Mouse (Mus musculus): ENCODE data around the gene Mcat.

Gene Mcat

DNA sequence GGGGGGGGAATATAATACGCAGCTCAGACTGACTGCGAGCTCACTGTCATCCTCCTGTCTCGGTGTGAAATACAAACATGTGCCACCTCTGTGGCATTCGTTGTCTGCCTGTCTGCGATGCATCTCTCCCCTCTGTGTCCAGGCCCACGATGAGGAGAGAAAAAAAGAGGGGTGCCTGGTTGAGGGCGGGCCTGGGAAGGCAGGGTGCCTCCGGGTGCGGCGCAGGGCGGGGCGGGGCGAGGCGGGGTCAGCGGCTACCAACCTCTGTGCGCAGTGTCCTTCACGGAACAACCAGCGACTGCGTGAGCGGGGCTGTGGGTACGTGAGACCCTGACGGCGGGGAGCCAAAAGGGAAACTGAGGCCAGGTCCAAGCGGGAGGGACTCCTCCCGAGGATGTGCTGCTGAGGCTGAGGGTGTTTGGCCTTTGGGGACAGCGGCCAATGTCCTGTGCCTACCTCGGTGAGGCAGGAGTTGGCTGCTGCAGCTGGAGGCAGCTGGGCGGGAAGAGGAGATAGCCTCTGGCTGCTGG, at the start of gene Mcat, which contains the start of gene Tspo:
Mcat (minus strand) TSS at position 461 of the 530 bp plus-strand sequence.
Tspo (plus strand) TSS at position 266 of the 530 bp plus-strand sequence.
- peak; percentile 45 for DNase-seq (ENCODE audit: low spot score)

DNA sequence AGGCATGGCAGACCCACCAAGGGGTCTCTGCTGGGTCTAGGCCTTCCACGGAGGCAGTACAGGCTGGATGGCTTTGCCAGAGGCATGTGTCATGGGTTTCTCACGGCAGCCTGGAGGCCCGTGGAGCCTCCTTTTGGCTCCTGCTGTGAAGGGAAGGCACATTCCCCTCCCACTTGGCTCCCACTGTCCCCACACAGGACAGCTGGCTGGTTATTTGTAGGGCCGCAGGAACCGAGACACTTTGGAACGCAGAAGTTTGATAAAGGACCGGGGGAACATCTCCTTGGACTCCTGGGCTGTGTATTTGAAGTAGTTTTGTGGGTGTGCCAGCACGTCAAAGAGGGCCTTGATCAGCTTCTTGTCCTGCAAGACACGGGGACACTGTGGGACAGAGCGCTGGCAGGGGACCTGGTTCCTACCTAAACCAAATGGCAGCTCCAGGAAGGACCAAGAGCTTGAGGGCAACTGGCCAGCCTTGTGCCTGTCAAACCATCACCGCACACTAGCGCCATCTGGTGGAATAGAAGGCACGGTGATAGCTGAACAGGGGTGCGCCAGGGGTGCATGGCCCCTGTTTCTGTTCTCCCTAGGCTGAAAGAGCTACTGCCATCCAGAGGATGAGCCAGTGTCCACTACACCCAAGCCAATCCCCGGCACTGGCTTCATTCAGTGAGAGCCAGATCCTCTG, 43.7 kb upstream of the Mcat start:
- peak; percentile 25 for DNase-seq (ENCODE audit: low spot score)

DNA sequence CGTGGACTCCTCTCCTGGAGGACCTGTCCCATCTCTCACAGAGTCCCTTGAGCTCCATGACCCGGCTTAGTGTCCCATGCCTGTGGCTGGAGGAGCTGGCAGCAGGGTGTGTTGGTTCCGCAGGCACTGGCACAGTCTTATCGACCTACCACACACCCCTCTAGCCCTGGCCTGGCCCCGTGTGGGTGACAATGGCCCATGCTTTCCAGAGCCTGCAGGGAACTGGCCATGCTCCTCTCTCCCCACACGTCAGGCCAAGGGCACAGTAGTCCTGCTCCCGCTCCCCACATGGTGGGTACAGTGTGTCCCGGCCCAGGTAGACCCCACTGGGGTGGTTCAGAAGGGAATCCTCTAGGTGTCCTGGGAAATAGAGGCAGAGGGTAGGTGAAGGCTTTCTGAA, 43.1 kb upstream of the Mcat start:
- DNase-seq (ENCODE audit: low spot score): no peak

DNA sequence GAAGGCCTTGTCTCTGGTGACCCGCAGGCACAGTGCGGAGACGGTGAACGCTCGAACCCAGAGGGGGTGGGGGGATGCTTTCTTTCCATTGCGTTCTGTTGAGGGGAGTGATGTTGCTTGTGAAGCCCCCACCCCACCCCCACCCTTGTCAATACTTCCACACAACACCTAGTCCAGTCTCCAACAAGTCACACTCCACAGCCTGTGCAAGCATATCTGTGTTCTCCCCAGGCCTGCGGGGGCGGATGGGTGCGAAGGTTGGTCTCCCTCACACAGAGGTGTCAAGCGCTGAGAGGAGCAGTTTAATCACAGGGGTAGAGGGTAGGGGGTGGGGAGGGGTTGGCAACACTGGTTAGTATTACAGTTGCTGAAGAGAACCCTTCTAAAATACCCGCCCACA, 42.6 kb upstream of the Mcat start:
- DNase-seq (ENCODE audit: low spot score): no peak

DNA sequence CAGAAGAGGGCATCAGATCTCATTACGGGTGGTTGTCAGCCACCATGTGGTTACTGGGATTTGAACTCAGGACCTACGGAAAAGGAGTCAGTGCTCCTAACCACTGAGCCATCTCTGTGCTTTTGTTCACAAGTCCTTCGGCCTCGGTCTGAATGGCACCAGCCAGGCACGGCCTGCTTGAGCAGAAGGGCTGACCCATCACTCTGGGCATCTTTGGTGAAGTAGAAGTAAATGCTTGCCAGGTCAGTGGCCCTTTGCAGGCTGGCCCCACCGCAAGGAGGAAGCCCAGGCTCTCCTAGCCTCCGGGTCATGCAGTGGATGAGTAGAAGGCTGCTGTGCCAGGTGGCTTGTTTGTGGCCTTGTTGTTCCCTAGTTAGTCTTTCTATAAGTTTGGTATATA, 39.8 kb upstream of the Mcat start:
- DNase-seq (ENCODE audit: low spot score): no peak

DNA sequence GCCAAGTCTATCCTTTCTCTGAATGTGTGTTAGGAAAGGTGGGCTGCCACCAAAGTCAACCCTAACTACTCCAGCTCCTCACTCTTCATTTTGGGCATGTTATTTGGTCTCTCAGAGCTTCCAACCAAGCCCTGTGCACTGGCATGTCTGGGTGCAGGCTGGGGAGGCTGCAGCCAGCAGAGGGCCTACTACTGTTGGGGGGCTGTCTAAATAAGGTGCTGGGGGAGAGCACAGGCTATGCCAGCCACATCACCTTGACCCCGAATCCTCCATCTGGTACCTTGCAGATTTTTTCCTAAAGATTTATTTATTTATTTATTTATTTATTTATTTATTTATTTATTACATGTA, 39.4 kb upstream of the Mcat start:
- no peak for DNase-seq (ENCODE audit: low spot score)

DNA sequence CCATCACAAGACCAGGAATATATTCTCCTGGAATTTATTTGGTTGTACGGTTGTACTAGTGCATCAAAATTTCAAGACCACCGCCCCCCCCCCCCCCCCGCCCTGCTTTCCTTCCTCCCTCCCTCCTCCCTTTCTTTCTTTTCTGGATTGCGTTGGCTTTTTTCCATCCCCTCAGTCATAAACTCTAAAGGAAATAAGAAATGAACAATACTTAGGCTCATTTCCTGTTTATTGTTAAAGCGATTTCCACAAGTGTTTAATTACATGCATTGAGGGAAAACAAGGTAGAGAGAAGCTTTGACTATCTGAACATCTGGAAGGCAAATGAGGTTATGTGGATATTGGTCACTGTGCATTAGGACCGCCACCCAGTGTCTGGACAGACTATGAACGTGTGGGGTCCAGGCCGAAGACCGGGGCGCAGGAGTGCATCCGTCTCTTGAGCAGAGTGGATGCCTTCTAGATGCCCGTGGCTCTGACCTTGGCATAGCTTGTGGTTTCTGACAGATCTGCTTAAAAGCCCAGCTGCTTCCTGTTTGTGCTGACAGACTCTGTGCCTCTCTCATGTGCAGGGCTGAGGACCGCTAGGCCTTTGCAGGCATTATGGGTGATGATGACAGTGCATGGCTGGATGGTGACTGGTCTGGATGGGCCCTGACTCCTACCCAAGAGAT, 38.9 kb upstream of the Mcat start:
- peak; percentile 54 for DNase-seq (ENCODE audit: low spot score)

DNA sequence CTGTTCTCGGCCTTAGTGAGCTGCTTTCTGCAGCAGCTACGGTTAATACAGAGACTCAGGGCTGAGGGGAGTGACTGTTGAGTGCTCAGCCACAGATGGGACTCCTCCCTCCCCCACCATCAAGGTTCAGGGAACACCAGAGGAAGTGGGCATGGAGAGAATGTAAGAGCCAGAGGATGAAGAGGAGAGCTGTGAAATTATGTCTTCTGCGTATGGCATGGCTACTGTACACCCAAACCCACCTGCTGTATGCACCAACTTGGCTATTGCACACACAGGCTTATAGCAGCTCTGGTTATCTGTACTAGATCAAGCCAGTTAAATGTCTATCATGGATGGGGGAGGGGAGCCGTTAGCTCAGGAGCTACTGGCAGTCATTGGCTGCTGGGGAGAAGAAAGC, 37.6 kb upstream of the Mcat start:
- no peak for DNase-seq (ENCODE audit: low spot score)

DNA sequence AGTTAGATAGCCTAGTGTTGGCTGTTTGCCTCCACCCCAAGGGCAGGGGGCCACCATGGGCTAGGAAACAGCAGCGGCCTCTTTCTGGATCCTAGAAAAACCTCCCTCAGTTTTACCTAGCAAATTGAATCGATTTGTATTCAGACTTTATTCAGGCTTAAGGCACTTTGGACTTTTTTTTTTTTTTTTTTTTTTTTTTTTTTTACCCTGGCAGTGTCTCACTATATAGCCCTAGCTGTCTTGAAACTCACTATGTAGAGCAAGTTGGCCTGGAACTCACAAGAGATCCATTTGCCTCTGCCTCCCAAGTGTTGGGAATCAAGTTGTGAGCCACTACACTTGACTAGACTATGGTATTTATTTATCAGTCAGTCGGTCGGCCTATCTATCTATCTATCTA, 33.2 kb upstream of the Mcat start:
- no peak for DNase-seq (ENCODE audit: low spot score)

DNA sequence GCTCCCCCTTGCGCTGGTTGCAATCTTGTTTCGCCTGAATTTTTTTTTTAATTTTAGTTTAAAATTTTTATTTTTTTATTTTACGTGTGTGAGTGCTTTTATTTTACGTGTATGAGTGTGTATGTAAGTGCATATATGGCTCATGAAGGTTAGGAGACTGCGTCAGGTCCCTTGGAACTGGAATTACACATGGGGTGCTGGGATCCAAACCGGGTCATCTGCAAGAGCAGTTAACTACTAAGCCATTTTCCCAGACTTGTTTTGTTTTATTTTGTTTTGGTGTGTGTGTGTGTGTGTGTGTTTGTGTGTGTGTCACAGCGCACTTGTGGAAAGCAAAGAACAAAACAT, 31.8 kb upstream of the Mcat start:
- no peak for DNase-seq (ENCODE audit: low spot score)

DNA sequence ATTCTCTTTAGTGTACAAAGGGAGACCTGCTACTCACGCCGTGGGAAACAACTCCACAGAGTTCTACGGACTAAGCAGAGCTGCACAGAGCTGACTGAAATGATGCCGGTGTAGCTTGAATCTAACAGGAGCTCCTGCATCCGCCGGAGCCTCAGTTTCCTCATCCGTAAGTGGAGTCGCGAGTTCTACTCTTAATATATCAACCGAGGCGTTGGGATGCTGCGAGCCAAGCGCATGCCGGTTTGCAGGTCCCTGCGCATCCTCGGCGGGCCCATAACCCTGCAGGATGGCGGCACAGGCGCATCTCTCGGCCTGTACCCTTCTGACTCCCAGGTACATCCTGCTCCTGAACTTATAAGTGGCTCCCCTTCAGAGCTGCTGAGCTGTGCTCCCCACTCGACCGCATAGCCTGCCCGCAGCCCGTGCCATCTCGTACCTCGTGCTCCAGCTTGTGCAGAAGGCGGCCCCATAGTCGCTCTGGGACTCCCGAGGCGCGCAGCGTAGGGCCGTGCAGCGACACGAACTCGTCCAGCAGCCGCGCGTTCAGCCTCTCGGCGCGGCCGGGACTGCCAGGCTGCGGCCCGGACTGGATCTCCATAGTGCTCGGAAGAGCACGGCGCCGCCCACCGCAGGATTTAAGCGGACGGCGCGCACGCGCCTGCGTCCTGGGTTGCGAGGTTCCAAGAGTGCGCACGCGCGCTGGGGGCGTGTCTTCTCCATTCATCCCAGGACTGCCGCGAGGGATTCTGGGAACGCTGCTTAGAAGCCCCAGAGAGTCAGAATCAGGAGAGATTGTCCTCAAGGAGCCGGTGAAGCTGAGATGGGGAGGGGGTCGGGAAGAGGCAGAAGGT, 31.2 kb upstream of the Mcat start, which contains the start of gene Ttll12:
Ttll12 (minus strand) TSS at position 645 of the 851 bp plus-strand sequence.
- DNase-seq (ENCODE audit: low spot score): peak; percentile 89

DNA sequence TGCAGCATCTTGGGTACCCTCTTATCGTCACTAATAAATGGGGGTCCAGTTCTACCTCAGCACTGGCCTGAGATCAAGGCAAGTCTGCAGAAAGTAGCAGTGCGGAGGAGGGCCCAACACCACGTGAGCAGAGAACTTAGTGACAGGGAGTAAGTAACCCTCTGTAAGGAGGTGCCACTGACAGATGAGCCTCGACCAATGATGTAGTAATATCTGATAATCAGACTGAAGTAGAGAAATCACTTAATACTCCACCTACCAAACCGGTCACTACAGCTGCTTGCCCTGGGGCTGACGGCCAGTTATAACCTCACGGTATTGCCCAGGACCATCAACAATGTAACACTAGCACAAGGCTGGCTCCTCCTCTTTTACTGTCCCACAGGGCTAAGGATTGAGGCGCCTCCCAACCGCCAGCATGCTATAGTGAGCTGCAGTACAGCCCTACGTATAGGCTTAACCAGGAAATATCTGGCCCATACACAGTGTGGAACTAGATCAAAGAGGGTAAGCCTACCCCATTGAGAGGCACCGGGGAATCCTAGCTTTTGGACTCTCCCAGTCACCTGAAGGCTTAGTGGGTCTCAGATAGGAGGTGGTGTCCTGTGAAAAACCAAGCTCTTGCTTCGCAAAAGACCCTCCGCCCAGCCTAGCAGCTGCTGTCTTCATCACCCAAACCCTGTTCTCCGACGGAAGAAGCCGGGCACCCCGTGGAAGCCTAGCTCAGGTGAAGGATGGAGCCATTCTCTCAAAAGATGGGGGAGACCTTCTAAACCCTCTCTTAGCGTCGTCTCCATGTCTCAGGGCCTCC, 30.3 kb upstream of the Mcat start:
- DNase-seq (ENCODE audit: low spot score): no peak

DNA sequence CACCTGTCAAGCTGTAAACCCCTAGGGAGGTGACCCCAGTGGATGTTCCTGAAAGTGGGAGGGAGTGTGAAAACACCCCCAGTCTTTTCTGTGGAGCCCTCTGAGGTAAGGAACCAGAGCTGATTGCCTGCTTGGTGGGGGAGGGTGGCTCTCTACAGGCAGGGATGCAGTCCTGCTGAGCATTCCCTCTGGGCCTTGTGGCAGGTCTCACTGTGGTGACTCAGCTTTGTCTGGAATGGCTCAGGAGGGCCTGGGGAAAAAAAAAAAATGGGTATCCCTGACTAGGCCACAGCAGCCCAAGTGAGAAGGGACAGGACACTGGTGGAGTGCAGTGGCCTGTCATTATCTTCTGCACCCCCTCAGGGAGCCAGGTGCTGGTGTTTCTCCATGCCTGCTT, 29.6 kb upstream of the Mcat start:
- no peak for DNase-seq (ENCODE audit: low spot score)

DNA sequence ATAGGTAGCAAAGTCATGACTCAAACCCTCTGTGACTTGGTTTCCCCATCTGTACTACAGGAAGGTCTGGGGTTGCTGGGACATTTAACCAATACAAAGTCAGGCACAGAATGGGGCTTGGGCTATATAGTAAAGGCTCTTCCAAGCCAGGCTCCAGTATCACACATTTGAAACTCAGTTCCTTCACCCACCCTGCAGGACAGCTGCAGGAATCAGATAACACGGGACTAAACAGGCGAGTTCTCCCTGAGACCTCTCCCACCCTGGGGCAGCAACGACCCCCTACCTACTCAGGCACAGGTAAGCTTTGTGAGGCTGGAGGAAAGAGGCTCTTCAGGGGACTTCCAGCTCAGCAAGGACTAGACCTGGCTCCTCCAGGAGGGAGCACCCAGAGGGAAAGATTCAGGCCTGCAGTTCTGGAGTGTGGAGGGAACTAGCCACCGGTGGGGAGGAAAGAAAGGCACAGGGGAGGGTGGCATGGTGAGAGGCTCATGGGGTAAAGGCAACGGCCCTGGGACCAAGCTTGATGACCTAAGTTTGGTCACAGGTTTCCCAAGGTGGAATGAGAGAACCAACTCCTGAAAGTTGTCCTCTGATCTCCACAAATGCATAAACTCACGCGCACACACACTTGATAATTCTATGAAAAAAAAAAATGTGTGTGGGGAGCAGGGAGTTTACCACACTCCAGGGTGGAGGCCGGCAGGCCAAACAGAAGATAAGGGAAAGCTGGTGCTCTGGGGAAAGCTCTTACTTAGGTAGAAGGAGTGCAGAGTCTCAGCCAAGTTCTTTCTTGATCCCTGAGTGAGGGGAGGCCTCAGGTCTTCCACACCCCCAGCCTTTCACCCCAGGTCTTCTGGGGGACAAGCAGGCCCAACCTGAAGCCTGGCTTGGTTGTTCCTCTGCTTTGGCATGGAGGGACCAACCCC, 28.9 kb upstream of the Mcat start:
- DNase-seq (ENCODE audit: low spot score): no peak

DNA sequence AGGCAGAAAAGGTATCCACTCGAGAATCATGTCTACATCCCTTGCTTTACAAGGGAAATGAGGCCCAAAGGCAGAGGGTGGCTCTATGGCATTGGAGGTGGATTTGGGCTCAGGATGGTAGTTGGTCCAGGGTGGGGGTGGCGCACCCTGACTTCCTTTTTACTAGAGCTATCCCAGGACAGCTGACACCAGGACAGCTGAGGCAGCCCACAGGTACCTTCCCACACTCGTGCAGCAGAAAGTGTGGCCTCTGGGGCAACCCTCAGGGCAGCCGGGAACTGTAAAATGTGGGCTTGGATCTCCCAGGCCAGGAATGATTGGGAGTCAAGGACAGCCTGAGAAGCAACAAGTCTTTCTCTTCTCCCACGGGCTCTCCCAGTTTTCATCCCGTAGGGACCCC, 28.2 kb upstream of the Mcat start:
- no peak for DNase-seq (ENCODE audit: low spot score)

DNA sequence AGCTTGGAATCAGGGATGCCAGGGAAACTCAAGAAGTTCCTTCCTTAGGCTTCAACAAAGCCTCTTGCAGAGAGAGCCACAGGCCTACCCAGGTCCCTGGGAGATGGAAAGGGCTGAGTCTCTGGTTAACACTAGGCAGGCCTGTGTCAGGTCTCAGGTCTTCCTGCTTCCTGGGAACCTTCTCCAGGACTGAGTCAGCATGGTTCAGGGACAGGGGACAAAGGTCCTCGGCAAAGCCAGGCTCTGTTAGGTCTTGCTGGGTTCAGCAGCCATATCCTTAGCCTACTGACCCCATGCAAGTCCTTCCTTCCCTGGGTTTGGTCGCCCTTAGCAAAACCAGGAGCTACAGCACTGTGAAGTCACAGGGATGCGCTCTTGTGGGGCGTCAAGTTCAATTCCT, 27.3 kb upstream of the Mcat start:
- no peak for DNase-seq (ENCODE audit: low spot score)

DNA sequence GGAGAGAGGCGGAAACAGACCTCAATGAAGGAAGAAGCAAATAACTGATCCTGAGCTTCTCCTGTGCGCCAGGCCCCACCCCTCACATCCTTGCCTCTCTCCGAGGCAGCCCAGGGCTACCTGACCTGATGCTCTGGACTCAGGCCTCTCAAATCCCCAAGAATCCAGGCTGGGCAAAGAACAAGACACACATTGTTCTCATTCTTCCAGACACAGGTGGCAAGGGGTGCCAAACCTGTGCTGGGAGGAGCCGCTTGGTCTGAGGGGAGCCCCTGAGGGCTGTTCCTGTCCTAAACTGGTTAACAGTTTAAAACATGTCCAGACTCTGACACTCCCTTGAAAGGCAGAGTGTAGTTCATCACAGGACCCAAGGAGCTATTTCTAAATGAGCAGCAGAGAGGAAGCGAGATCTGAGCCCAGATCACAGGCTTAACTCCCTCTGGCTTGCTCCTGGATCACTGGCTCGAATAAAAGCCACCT, 21.2 kb upstream of the Mcat start:
- DNase-seq (ENCODE audit: low spot score): no peak

DNA sequence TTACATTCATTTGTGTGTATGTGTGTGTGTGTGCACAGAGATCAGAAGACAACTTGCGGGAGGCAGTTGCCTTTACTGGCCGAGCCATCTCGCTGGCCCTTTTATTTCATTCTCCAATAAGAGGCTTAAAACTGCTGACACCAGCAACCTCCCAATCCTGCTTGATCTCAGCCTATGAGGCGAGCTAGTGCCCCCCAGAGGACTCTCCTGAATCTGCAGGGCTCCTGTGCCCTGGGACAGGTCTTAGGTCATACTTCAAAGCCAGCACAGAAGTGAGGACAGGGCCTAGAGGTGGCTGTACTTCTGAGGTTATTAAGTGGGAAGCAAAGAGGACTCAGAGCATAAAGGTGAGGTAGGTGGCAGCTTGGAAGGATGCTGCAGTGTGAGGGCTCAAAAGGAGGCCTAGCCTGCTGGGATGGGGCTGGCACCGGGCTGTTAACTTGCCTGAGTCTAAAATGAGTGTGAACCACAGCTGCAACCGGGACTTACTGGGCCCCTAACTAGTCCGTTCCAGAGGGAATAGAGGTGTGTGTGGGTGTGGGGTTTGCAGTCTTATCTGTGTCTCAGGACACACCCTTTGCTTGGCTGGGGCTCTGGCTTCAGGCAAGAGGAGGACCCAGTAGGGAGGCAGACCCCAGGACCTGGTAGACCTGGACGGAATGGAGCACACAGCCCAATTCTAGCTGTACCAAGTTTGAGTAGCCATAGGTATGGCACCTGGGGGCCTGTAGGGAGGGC, 20.0 kb upstream of the Mcat start:
- DNase-seq (ENCODE audit: low spot score): no peak

DNA sequence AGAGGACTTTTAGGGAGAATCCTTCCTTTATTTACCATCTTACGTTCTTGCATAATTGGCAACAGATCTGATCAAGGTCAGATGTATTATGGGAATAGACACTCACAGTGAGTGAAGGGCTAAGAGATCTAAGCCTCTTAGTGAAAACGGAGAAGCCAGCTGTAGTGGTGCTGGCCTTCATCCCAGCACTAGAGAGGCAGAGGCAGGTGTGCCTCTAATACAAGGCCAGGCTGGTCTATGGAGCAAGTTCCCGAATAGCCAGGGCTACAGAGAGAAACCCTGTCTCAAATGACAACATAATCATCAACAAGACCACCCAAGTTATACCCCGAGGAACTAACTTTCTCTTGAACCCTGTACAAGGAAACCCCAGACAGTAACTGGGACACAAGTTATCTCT, 19.3 kb upstream of the Mcat start:
- DNase-seq (ENCODE audit: low spot score): no peak

DNA sequence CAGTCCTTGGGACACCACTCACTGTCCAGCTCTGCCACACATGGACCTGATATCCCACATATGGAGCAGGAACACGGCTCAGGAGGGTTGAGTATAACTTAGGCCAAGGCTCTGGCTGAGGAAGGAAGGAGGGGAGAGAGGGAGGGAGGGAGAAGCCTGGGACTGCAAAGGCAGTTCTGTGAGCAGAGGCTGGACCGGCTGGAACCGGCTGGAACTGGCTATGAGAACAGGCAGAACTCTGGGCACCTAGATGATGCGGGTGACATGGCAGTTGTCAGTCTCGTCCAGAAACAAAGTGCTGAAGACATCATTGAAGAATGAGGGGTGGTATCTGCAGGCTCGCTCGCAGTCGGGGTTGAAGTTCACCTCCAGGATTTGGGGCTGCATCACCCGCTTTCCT, 13.1 kb upstream of the Mcat start:
- no peak for DNase-seq (ENCODE audit: low spot score)

Data from ovary, adult 18-20 months (tissue).